Mouse (Mus musculus) cerebellum, adult 18-20 months (tissue): ENCODE results near the gene Ncl.
"Not testable (repeated sequence)": the region's sequence is repeated elsewhere in the genome, so short reads cannot be mapped to it uniquely, and the experiment has no call there.

Source experiments
- DNase-seq, 2 experiments: peaks; one replicate each; pipeline ENCODE4 v3.0.0; 2021

Ncl gene

DNA sequence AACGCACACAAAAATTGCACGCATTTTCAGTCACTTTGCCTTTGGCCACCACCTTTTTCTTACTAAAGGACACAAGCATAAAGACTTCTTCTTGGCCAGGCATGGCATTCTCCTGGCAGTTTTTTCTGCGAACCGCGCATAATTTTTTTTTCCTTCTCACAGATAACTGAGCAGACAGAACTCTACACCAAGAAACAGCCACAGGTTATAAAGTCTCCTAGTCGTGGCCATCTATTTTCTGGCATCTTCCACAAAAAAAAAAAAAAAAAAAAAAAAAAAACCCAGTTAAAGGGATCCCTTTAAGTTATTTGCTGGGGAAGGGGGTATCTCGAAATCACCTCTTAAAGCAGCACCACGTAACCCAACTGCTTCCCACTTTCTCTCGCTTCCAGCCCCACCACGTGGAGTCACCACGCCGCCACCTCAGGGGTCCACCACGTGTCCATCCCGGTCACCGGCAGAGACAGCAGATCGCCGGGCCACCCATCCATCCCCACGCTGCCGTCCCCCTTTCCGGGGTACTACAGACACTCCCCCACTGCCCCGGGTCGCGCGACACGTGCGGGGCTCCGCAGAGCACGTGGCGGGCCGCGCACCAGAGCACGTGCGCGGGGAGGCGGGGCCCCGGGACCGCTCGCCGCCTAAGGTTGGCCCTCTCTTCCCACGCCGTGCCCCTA lies 833 bp downstream of the Ncl start:
- peak in 1 of 2 experiments; percentile 6 for DNase-seq

DNA sequence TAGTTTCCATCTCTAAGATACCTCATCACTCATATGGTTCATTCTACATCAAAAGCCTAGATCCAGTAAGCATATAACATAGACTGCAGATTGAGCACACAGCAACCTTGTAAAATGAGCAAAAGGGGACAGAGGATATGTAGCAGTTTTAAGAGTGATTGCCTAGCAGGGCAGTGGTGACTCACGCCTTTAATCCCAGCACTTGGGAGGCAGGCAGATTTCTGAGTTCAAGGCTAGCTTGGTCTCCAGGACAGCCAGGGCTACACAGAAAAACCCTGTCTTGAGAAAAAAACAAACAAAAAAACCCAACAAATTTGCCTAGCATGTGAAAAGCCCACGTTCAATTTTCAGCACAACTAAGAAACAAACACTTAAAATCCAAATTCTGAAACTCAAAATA lies 5.0 kb downstream of the Ncl start:
- no peak for DNase-seq

DNA sequence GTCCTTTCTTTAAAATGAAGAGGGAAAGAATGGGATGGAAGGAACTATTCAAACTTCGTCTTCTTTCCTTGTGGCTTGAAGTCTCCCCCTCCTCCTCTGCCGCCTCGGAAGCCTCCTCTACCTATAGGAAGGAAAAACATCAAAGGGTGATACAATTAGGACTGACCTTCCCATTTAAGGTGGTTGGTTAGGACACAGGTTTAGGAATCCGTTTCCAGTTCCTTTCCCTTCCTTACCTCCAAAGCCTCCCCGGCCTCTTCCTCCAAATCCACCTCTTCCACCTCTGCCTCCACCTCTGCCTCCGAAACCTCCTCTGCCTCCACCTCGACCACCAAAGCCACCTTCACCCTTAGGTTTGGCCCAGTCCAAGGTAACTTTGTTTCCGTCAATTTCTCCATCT lies 8.6 kb downstream of the Ncl start:
- no peak for DNase-seq

DNA sequence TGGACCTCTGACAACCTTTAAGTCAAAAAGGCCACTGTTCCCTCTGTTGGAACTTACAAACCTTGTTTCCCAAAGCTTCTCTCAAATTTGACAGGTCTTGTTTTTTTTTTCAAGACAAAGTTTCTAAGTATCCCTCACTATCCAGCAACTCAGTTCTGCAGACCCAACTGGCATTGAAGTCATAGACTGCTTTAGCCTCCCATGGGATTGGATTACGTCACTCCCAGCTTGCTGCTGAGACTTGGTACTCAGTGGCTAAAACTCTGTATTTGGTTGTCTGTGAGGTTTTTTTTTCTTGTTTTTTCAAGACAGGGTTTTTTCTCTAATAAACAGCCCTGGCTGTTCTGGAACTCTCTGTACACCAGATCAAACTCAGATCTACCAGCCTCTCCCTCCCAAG lies 9.5 kb downstream of the Ncl start:
- DNase-seq: no peak

DNA sequence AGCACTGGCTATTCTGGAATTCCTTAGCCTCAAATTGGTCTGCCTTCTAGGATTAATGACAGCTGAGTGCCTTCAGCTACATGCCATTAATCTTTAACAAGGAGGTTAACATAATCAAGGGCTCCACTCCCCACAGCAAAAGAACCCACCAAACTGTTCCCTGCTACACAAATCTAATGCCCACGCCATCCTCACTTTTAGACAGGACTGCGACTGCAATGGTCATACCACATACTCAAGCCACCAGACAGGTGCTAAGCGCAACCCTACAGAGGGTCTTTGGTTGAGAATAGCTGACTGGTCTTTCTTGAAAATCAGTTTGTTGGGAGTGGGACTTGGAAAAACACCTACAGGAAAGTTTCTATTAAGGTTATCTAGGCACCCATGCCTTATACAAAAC lies 10.0 kb downstream of the Ncl start:
- DNase-seq: no peak

DNA sequence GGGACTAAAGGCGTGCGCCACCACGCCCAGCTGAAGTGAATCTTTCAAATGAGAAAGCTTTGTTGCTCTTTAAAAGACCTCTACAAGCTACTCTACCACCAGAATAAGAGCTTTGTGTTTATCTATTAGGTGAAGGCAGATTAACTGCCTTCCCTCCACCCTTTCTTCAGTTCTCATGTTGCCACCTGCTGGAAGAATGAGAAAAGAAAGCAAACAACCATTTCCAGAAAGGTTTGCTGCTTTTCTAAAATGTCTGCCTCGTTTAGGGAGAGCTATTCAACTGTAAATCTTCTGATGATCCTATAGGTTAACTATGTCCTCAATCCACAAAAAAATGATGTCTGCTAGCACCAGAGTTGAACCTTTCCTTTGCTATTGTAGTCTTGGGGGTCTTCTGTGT lies 10.4 kb downstream of the Ncl start:
- DNase-seq: no peak

DNA sequence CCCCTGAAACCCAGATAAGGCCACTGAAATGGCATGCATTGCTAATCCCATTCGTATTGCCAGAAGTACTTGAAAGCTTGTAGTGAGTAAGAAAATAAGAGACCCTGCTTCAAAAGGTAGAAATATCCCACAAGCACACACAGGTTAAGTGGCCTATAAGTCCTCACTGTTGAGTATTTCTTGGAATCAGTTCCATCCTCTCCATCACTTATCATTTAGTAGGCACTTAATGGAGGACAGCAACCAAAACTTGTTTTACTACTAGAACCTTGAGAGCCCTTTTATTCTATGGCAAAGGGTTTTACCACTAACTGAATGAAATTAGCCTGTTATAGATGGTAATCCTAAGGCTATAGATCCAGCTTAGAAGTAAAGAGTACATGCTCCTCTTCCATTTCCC lies 11.1 kb downstream of the Ncl start:
- DNase-seq: no peak

GRCm38 (mm10) chr1:86347716-86348045 lies 11.5 kb downstream of the Ncl start:
- no peak for DNase-seq

DNA sequence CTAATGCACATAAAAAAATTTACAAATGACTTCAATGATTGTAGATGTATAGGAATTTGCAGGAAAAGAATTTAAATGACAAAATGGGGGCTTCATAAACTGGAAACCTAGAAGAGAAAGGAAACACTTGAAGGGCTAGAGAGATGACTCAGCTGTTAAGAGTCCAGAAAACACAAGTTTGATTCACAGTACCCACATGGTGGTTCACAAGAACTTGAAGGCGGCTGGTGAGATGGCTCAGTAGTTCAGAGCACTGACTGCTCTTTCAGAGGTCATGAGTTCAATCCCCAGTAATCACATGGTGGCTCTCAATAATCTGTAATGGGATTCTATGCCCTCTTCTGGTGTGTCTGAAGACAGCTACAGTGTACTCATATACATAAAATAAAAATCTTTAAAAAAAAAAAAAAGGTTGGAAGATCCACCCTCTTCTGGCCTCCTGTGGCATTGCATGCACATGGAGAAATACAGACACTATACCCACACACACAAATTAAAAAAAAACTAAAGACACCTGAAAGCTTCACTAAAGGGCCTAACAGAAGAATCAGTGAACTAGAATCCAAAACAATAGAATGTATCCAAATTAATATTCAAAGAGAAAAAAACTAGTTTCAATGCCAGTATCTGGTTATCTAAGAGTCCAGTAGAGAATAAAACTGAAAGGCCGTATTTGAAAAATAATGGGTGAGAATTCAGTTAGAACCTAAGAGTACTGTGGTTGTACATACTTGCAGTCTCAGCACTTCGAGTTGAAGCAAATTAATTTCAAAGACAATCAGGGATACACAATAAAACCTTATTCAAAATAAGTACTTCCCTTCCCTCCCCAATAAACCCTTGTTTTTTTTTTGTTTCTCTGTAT lies 12.1 kb downstream of the Ncl start:
- DNase-seq: no peak

DNA sequence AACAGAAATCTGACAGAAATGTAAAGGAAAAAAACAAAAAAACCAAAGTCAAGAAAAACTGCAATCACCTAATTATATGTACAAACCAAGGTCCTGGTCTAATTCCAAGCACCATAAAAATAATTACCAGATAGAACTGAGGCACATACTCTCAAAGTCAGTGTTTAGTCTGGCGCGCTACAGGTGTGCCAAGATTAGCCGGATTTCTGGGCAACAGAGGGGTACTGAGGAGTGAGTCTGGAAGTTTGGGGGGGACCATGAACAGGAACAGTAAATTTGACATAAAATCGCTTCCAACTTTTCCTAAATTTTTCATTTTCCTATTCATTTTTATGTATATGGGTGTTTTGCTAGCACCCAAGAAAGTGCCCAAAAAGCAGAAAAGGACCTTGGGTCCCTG lies 13.2 kb downstream of the Ncl start:
- DNase-seq: no peak

DNA sequence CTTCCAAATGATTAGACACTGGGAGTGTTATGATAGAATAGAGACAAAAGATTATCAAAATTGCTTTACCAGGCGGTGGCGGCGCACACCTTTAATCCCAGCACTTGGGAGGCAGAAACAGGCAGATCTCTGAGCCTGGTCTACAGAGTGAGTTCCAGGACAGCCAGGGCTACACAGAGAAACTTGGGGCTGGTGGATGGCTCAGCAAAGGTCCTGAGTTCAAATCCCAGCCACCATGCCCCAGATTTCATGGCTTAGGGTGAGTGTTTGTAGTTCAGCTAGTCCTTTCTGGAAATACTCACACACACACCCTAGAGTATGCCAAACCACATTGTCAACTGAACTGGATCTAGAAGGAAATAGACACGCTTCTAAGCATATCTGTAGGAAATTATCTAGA lies 14.1 kb downstream of the Ncl start:
- DNase-seq: no peak

- DNase-seq: no peak
Measured at GRCm38 (mm10) chr1:86343969-86344861, 15.0 kb downstream of the Ncl start.

GRCm38 (mm10) chr1:86343087-86343645 lies 16.0 kb downstream of the Ncl start:
- no peak for DNase-seq

GRCm38 (mm10) chr1:86342371-86342770 lies 16.8 kb downstream of the Ncl start:
- no peak for DNase-seq

DNA sequence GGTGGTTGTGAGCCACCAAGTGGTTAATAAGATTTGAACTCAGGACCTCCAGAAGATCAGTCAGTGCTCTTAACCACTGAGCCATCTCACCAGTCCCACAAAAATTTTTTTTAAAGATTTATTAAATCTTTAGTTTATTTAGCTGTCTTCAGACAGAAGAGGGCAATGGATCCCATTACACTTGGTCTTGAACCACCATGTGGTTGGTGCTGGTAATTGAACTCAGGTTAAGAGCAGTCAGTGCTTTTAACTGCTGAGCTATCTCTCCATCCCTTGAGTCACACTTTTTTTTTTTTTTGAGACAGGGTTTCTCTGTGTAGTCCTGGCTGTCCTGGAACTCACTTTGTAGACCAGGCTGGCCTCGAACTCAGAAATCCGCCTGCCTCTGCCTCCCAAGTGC lies 18.1 kb downstream of the Ncl start:
- not testable (repeated sequence) for DNase-seq

GRCm38 (mm10) chr1:86339156-86339812 lies 19.9 kb downstream of the Ncl start:
- DNase-seq: peak; percentile 82 to 89

GRCm38 (mm10) chr1:86336330-86336729 lies 22.9 kb downstream of the Ncl start:
- DNase-seq: no peak

GRCm38 (mm10) chr1:86320822-86321413 lies 38.3 kb downstream of the Ncl start:
- DNase-seq: no peak

- DNase-seq: peak in 1 of 2 experiments; percentile 14
Measured at GRCm38 (mm10) chr1:86313772-86314125, 45.5 kb downstream of the Ncl start.

DNA sequence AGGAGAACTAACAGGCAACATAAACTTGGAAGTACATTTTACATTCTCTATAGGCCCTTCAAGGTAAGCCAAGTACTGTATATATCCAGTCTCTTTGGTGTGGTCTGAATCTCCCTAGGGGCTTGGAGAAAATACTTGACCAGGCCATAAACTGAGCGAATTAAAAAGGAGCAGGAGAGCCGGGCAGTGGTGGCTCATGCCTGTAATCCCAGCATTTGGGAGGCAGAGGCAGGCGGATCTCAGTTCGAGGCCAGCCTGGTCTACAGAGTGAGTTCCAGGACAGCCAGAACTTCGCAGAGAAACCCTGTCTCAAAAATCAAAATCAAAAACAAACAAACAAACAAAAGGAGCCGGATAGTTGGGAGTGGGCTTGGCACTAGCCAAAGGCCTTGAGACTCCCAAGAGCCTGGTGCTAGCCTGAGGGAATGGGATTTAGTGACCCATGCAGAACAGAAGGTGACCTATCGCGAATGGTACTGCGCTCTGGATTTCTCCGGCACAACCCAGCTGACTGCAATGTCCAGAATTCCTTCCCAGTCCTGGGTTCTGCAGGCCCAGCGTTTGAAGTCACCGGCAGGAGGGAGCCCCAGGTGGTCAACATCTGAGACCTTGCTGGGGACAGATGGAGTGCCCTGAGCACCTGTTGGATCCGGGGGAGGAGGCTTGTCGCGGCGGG lies 46.0 kb downstream of the Ncl start:
- no peak for DNase-seq

DNA sequence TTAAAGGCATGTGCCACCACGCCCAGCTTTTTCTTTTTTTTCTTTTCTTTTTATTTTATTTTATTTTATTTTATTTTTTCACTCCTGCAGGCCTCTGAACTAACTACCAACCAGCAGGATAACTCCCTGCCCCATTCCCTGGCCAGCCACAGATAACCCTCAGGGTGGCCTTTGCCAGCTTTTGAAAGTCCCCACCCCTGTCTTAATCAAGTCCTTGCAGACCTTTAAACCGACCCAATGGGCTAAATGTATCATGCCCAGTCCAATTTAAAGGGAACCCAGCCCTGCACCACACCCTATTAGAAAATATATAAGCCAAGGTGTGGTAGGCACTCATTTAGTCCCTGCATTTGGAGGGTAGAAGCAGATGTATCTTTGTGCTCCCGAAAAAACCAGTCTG lies 46.9 kb downstream of the Ncl start:
- DNase-seq: no peak
